Mouse (Mus musculus) telencephalon, adult 2 months (tissue): Measurements from ENCODE around the gene Olfr1230.

ENCODE experiments used
- DNase-seq: peaks from one replicate; pipeline ENCODE4 v3.0.0-alpha.2; 2011; ENCODE audit warnings: low read depth, low spot score

The Olfr1230 gene

DNA sequence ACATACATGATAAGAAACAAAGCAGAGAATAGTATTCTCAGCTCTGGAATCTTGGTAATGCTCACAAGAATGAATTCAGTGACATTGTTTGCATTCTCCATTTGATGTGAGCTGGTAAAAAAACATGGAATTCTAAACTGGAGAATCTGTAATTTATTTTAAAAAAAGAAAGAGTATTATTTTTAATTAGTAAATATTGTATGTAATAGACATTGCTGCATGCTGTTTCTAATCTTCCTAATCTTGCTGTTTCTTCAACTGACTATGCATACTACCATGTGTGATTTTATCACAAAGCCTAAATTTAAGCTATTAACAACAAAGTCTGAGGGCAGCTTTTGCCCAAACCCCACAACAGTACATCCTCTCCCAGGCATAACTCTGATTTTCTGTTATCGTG is at the start of gene Olfr1230:
TSS of gene Olfr1230 (minus strand) at position 101 of the 400 bp plus-strand sequence.
- no peak for DNase-seq

DNA sequence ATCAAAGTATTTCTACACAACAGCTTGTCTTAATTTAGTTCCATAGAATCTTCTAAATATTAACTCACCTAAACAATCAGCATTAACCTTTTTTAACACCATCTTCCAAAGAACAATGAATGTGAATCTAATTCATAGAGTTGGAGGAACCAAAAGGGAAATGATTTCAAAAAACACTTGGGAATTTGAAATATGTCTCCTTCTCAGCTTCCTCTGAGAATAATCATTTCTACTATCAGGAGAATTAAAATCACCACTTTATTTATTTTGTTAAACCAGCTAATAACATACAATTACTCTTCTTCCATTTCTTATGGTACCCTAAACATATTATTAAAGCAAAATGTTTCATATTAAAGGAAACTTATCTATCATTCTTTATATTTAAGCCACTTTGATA is 45.2 kb upstream of the Olfr1230 start, which contains the start of gene Olfr1233:
TSS of gene Olfr1233 (minus strand) at position 101 of the 400 bp plus-strand sequence.
- no peak for DNase-seq

- no peak for DNase-seq
These were observed 32.5 kb upstream of the Olfr1230 start, which contains the start of gene Olfr1232 for GRCm38 (mm10) chr2:89329575-89329974. TSS of gene Olfr1232 (minus strand) at chr2:89329675.

DNA sequence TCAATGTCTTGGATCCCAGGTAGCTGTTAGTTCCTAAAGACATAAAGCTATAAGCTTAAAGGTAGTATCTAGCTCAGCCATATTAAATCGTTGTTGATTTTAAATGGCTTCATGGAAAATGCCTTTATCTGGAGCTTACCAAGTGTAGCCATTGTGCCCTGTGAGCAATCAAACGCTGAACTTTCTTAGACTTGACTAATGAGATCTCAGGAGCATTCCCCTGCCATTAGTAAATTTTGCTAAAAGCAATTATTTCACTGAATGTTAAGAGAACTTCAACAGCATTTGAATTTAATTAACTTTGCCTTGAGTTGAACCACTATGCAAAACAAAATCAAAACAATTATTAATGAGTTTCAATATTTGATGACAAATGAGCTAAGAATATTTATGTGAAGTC is 9.9 kb upstream of the Olfr1230 start, which contains the start of gene Olfr1231:
TSS of gene Olfr1231 (minus strand) at position 101 of the 400 bp plus-strand sequence.
- no peak for DNase-seq

- no peak for DNase-seq
These were observed 9.2 kb downstream of the Olfr1230 start, which contains the start of gene Olfr1229 for GRCm38 (mm10) chr2:89287914-89288313. TSS of gene Olfr1229 (minus strand) at chr2:89288014.

DNA sequence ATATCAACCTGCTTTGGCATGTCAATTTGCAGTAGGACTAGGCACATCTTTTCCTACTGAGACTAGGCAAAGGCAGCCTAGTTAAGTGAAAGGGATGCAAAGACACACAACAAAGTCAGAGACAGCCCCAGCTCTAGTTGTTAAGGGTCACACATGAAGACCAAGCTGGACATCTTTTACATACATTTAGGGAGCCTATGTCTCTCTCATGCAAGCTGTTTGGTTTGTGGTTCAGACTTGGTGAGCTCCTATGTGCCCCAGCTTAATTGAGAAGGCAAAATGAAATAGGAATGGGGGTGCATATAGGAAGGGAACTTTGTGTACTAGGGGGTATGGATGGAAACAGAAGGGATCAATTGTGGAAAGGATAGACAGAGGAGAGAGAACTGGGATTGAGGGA is 43.1 kb downstream of the Olfr1230 start, which contains the start of gene Olfr1228:
TSS of gene Olfr1228 (minus strand) at position 101 of the 400 bp plus-strand sequence.
- DNase-seq: no peak
